Mouse (Mus musculus) right cerebral cortex, postnatal 25 days (tissue): ENCODE measurements at regions not wholly inside any gene's neighbourhood (a gene's known extent, or its start where the extent isn't known, plus 50 kb on each side); places are given as distances from the start of the nearest gene placed in this dataset.

ENCODE experiments used
- DNase-seq: peaks from one replicate; pipeline ENCODE4 v3.0.0; 2022

- DNase-seq, result no peak
These were observed 104.7 kb upstream of the Camk2d start for GRCm38 (mm10) chr3:126491251-126491913.

GRCm38 (mm10) chr3:126491914-126492265 is 104.2 kb upstream of the Camk2d start:
- no peak for DNase-seq

- no peak for DNase-seq
These were observed 97.3 kb upstream of the Camk2d start for GRCm38 (mm10) chr3:126498823-126499222.

GRCm38 (mm10) chr3:126500247-126500646 is 95.9 kb upstream of the Camk2d start:
- DNase-seq, result no peak

GRCm38 (mm10) chr3:126501826-126502225 is 94.3 kb upstream of the Camk2d start:
- DNase-seq, result no peak

GRCm38 (mm10) chr3:126505685-126506084 is 90.4 kb upstream of the Camk2d start:
- no peak for DNase-seq

- DNase-seq, result no peak
These were observed 81.3 kb upstream of the Camk2d start for GRCm38 (mm10) chr3:126514842-126515241.

GRCm38 (mm10) chr3:126534118-126534820 is 61.8 kb upstream of the Camk2d start:
- no peak for DNase-seq

- DNase-seq, result no peak
These were observed 60.8 kb upstream of the Camk2d start for GRCm38 (mm10) chr3:126535340-126535739.

- peak; percentile 14 for DNase-seq
These were observed 57.6 kb upstream of the Camk2d start for GRCm38 (mm10) chr3:126538516-126538915.

- DNase-seq, result no peak
These were observed 55.0 kb upstream of the Camk2d start for GRCm38 (mm10) chr3:126541105-126541504.
